Mouse (Mus musculus): ENCODE results near the gene Gm2237.
"Not testable (repeated sequence)": the region's sequence is repeated elsewhere in the genome, so short reads cannot be mapped to it uniquely, and the experiment has no call there.

Gm2237 gene

GRCm38 (mm10) chr14:19584804-19585667 lies at the start of gene Gm2237:
Gene Gm2237 (minus strand): TSS chr14:19585135.
- DNase-seq = peak; percentile 22

GRCm38 (mm10) chr14:19602481-19602880 lies 17.5 kb upstream of the Gm2237 start, which contains the start of gene Gm5458:
Gene Gm5458 (minus strand): TSS chr14:19602581.
- not testable (repeated sequence) for DNase-seq

DNA sequence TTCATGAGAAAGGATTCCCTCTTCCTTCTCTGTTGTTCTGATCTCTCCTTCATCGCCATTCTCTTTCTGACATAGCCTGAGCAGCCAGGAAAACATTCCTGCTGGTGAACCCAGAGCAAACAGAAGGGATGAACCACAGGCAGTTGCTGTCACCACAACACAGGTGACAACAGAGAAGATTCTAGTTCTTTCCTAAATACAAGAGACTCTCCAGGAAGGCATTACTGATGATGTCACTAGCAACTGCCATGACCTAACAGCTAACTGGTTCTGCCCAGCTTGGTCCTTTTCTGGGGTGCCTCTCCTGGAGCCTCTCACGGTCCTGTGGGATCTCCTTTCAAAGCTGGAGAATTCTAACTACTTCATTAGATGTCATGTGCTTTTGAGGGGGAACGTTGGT lies 35.1 kb downstream of the Gm2237 start, which contains the start of gene Gm2244:
Gene Gm2244 (minus strand): TSS at position 101 of the 400 bp plus-strand sequence.
- DNase-seq = not testable (repeated sequence)

Measured in embryo, embryonic 11 days (tissue).